Mouse (Mus musculus): ENCODE measurements around the gene Rnf148.

GRCm38 (mm10) chr6:23635208-23635607 is 19.7 kb downstream of the Rnf148 start:
- no peak for TF ChIP-seq CTCF (IDR thresholded peaks at IDR 0.05; ENCODE audit: low read depth, low read length)
- no peak for TF ChIP-seq POLR2A (IDR thresholded peaks at IDR 0.05; ENCODE audit: insufficient read depth, low read length)
- no peak for TF ChIP-seq EP300 (IDR thresholded peaks at IDR 0.05; ENCODE audit: insufficient read depth, low read depth, low read length)
